Mouse (Mus musculus) heart, embryonic 10.5 days (tissue): ENCODE results near the gene Scrn1. TPM values are rescaled to one million over a fixed set of nuclear protein-coding genes. Genes with fewer than 3 reads are reported as not detected.

Experiments
- DNase-seq: peaks from one replicate; pipeline ENCODE4 v3.0.0-alpha.2; 2017; ENCODE audit warnings: low spot score
- H3K27ac ChIP-seq: fragments of 300-500 bp; sonication (generic); 2 replicates; pipeline ENCODE4 v1.5.1; 2016; ENCODE audit warnings: mild to moderate bottlenecking
- H3K27me3 ChIP-seq: fragments of 300-500 bp; sonication (generic); 2 replicates; pipeline ENCODE4 v1.6.1; 2016; ENCODE audit warnings: mild to moderate bottlenecking; ENCODE audit not compliant: poor library complexity, insufficient read depth, severe bottlenecking
- H3K36me3 ChIP-seq: fragments of 300-500 bp; sonication (generic); 2 replicates; pipeline ENCODE4 v1.6.1; 2016; ENCODE audit warnings: mild to moderate bottlenecking, moderate library complexity
- H3K4me1 ChIP-seq: fragments of 300-500 bp; sonication (generic); 2 replicates; pipeline ENCODE4 v1.6.1; 2016; ENCODE audit warnings: mild to moderate bottlenecking
- H3K4me3 ChIP-seq: fragments of 300-500 bp; sonication (generic); 2 replicates; pipeline ENCODE4 v1.5.1; 2016; ENCODE audit warnings: mild to moderate bottlenecking, moderate library complexity
- H3K9me3 ChIP-seq: fragments of 300-500 bp; sonication (generic); 2 replicates; pipeline ENCODE4 v1.6.1; 2016; ENCODE audit warnings: mild to moderate bottlenecking, moderate library complexity
- WGBS: fragments of 180-500 bp; shearing (Covaris S2); methylation state at CpG from one replicate; pipeline ENCODE4 v1.1.7; 2016; 5-methylcytosine and 5-hydroxymethylcytosine counted together
- polyA plus RNA-seq: library from polyadenylated mRNA; unstranded; fragments of >200 nt; fragmentation: Nextera tagmentation; extraction: Ambion mirVana; gene quantifications from 2 replicates; pipeline ENCODE4 v1.2.1, GENCODE M21; 2016

Scrn1 gene
- polyA plus RNA-seq, 1 experiment from 2014 or later: 10.5 TPM

- H3K36me3 ChIP-seq: no peaks in the 10 kb centered on the region
- H3K27ac ChIP-seq: no peak overlapping the region
- DNase-seq: peak; percentile 69
- peaks cover 14% of the 10 kb centered on the region for H3K4me1 ChIP-seq
- H3K27me3 ChIP-seq: peaks cover 37% of the 10 kb centered on the region
- H3K9me3 ChIP-seq: no peaks in the 10 kb centered on the region
- no peak overlapping the region for H3K4me3 ChIP-seq
- 65% methylated on average over 17 of the region's 17 CpGs for WGBS
Measured at GRCm38 (mm10) chr6:54562018-54562809, 4.1 kb downstream of the Scrn1 start.

GRCm38 (mm10) chr6:54558466-54558865, 7.8 kb downstream of the Scrn1 start:
- peaks cover 8% of the 10 kb centered on the region for H3K27me3 ChIP-seq
- no peaks in the 10 kb centered on the region for H3K36me3 ChIP-seq
- H3K4me3 ChIP-seq: no peak overlapping the region
- peak; percentile 45 for DNase-seq
- 81% methylated on average over 7 of the region's 7 CpGs for WGBS
- peaks cover 20% of the 10 kb centered on the region for H3K4me1 ChIP-seq
- H3K9me3 ChIP-seq: no peaks in the 10 kb centered on the region
- H3K27ac ChIP-seq: no peak overlapping the region

GRCm38 (mm10) chr6:54557671-54558070, 8.6 kb downstream of the Scrn1 start:
- H3K4me3 ChIP-seq: no peak overlapping the region
- no peak overlapping the region for H3K27ac ChIP-seq
- peak; percentile 63 for DNase-seq
- H3K36me3 ChIP-seq: no peaks in the 10 kb centered on the region
- WGBS: 86% methylated on average over 7 of the region's 7 CpGs
- H3K9me3 ChIP-seq: no peaks in the 10 kb centered on the region
- peaks cover 20% of the 10 kb centered on the region for H3K4me1 ChIP-seq
- H3K27me3 ChIP-seq: peaks cover 7% of the 10 kb centered on the region; the same call in 1 of the 2 replicates

GRCm38 (mm10) chr6:54555816-54556215, 10.5 kb downstream of the Scrn1 start:
- Histone ChIP-seq H3K36me3 (no peaks in the 10 kb centered on the region), H3K4me1 (peaks cover 27% of the 10 kb centered on the region), H3K27ac (peak overlapping the region; percentile 39; the same call in 1 of the 2 replicates), H3K4me3 (no peak overlapping the region), H3K9me3 (no peaks in the 10 kb centered on the region), H3K27me3 (0 out of 2 replicates have a peak, but pooled peaks cover 9% of the 10 kb centered on the region)
- peak; percentile 66 for DNase-seq
- 76% methylated on average over 1 of the region's 1 CpGs for WGBS

GRCm38 (mm10) chr6:54554341-54555110, 11.8 kb downstream of the Scrn1 start:
- H3K4me3 ChIP-seq: no peak overlapping the region
- H3K4me1 ChIP-seq: peaks cover 33% of the 10 kb centered on the region
- H3K27ac ChIP-seq: peak overlapping the region; percentile 29; the same call in 1 of the 2 replicates
- DNase-seq: peak; percentile 85
- no peaks in the 10 kb centered on the region for H3K36me3 ChIP-seq
- WGBS: 52% methylated on average over 8 of the region's 8 CpGs
- H3K9me3 ChIP-seq: no peaks in the 10 kb centered on the region
- H3K27me3 ChIP-seq: 0 out of 2 replicates have a peak, but pooled peaks cover 4% of the 10 kb centered on the region

- H3K27me3 ChIP-seq: 0 out of 2 replicates have a peak, but pooled peaks cover 4% of the 10 kb centered on the region
- H3K27ac ChIP-seq: no peak overlapping the region
- no peaks in the 10 kb centered on the region for H3K36me3 ChIP-seq
- H3K4me1 ChIP-seq: peaks cover 38% of the 10 kb centered on the region
- no peak for DNase-seq
- H3K4me3 ChIP-seq: no peak overlapping the region
- H3K9me3 ChIP-seq: no peaks in the 10 kb centered on the region
- 84% methylated on average over 2 of the region's 2 CpGs for WGBS
Measured at GRCm38 (mm10) chr6:54553632-54554031, 12.7 kb downstream of the Scrn1 start.

- Histone ChIP-seq H3K9me3 (no peaks in the 10 kb centered on the region), H3K27ac (no peak overlapping the region), H3K27me3 (peaks cover 7% of the 10 kb centered on the region; the same call in 1 of the 2 replicates), H3K4me3 (no peak overlapping the region), H3K4me1 (peaks cover 38% of the 10 kb centered on the region), H3K36me3 (no peaks in the 10 kb centered on the region)
- peak; percentile 52 for DNase-seq
- 83% methylated on average over 9 of the region's 9 CpGs for WGBS
Measured at GRCm38 (mm10) chr6:54552721-54553413, 13.4 kb downstream of the Scrn1 start.

- Histone ChIP-seq H3K4me3 (no peak overlapping the region), H3K4me1 (peaks cover 38% of the 10 kb centered on the region), H3K27ac (no peak overlapping the region), H3K9me3 (no peaks in the 10 kb centered on the region), H3K27me3 (peaks cover 8% of the 10 kb centered on the region; the same call in 1 of the 2 replicates), H3K36me3 (no peaks in the 10 kb centered on the region)
- DNase-seq: no peak
- WGBS: 54% methylated on average over 6 of the region's 7 CpGs
Measured at GRCm38 (mm10) chr6:54550801-54551323, 15.4 kb downstream of the Scrn1 start.

GRCm38 (mm10) chr6:54549311-54549710, 17.0 kb downstream of the Scrn1 start:
- H3K9me3 ChIP-seq: no peaks in the 10 kb centered on the region
- no peak overlapping the region for H3K27ac ChIP-seq
- H3K27me3 ChIP-seq: peaks cover 12% of the 10 kb centered on the region; the same call in 1 of the 2 replicates
- WGBS: 66% methylated on average over 4 of the region's 4 CpGs
- no peaks in the 10 kb centered on the region for H3K36me3 ChIP-seq
- H3K4me3 ChIP-seq: no peak overlapping the region
- DNase-seq: no peak
- peaks cover 24% of the 10 kb centered on the region for H3K4me1 ChIP-seq

GRCm38 (mm10) chr6:54548314-54549019, 17.8 kb downstream of the Scrn1 start:
- 81% methylated on average over 13 of the region's 13 CpGs for WGBS
- Histone ChIP-seq H3K27ac (no peak overlapping the region), H3K4me3 (no peak overlapping the region), H3K36me3 (no peaks in the 10 kb centered on the region), H3K9me3 (no peaks in the 10 kb centered on the region), H3K4me1 (peaks cover 19% of the 10 kb centered on the region), H3K27me3 (peaks cover 12% of the 10 kb centered on the region; the same call in 1 of the 2 replicates)
- no peak for DNase-seq

- H3K27ac ChIP-seq: no peak overlapping the region
- WGBS: 82% methylated on average over 2 of the region's 2 CpGs
- H3K4me1 ChIP-seq: peaks cover 23% of the 10 kb centered on the region
- DNase-seq: peak; percentile 53
- no peaks in the 10 kb centered on the region for H3K9me3 ChIP-seq
- 0 out of 2 replicates have a peak, but pooled peaks cover 2% of the 10 kb centered on the region for H3K36me3 ChIP-seq
- no peak overlapping the region for H3K4me3 ChIP-seq
- H3K27me3 ChIP-seq: peaks cover 8% of the 10 kb centered on the region; the same call in 1 of the 2 replicates
Measured at GRCm38 (mm10) chr6:54543646-54544045, 22.6 kb downstream of the Scrn1 start.

- no peak overlapping the region for H3K27ac ChIP-seq
Measured at GRCm38 (mm10) chr6:54542836-54543235, 23.5 kb downstream of the Scrn1 start.

More at GRCm38 (mm10) chr6:54542836-54543235, 23.5 kb downstream of the Scrn1 start:
- H3K4me3 ChIP-seq: no peak overlapping the region
- 73% methylated on average over 7 of the region's 7 CpGs for WGBS
- 0 out of 2 replicates have a peak, but pooled peaks cover 2% of the 10 kb centered on the region for H3K36me3 ChIP-seq
- no peaks in the 10 kb centered on the region for H3K9me3 ChIP-seq
- H3K27me3 ChIP-seq: peaks cover 4% of the 10 kb centered on the region; the same call in 1 of the 2 replicates
- H3K4me1 ChIP-seq: peaks cover 25% of the 10 kb centered on the region
- DNase-seq: peak; percentile 20
